Mouse (Mus musculus) brain, embryonic 14.5 days (tissue): ENCODE results near the gene Ddx54. TPM values are rescaled to one million over a fixed set of nuclear protein-coding genes. Genes with fewer than 3 reads are reported as not detected.

ENCODE experiments used
- DNase-seq: peaks from one replicate; pipeline ENCODE4 v3.0.0-alpha.2; 2011; ENCODE audit warnings: low read depth
- CTCF ChIP-seq: fragments of 200-500 bp; IDR thresholded peaks from 2 replicates; pipeline ENCODE4 v1.5.1; 2012; ENCODE audit warnings: inconsistent platforms, mild to moderate bottlenecking, moderate library complexity, borderline replicate concordance; ENCODE audit not compliant: insufficient read depth, insufficient read length; ENCODE audit errors: extremely low read depth
- POLR2A ChIP-seq: fragments of 200-500 bp; IDR thresholded peaks from 2 replicates; pipeline ENCODE4 v1.6.1; 2012; ENCODE audit warnings: mild to moderate bottlenecking, inconsistent platforms, borderline replicate concordance; ENCODE audit not compliant: poor library complexity, insufficient read depth, insufficient read length, severe bottlenecking; ENCODE audit errors: extremely low read depth
- polyA plus RNA-seq: library from polyadenylated mRNA; depleted of rRNA; stranded (reverse); fragments of >200 nt; gene quantifications from 2 replicates; pipeline ENCODE4 v1.2.3, GENCODE M21; 2012

Gene Ddx54
- polyA plus RNA-seq, 1 experiment = 49.7 TPM

- no peak for DNase-seq
- TF ChIP-seq POLR2A (no peak), CTCF (peak; percentile 32; the same call in 1 of the 2 replicates)
Observed at GRCm38 (mm10) chr5:120631892-120632291, 19.4 kb downstream of the Ddx54 start.

GRCm38 (mm10) chr5:120634131-120634530, 21.6 kb downstream of the Ddx54 start, which contains the start of gene Cfap73:
Gene Cfap73, minus strand, starts transcription at chr5:120634235.
- DNase-seq = no peak
- TF ChIP-seq CTCF (no peak), POLR2A (no peak)

GRCm38 (mm10) chr5:120634860-120635259, 22.3 kb downstream of the Ddx54 start:
- TF ChIP-seq CTCF = no peak
- TF ChIP-seq POLR2A = no peak
- no peak for DNase-seq

DNA sequence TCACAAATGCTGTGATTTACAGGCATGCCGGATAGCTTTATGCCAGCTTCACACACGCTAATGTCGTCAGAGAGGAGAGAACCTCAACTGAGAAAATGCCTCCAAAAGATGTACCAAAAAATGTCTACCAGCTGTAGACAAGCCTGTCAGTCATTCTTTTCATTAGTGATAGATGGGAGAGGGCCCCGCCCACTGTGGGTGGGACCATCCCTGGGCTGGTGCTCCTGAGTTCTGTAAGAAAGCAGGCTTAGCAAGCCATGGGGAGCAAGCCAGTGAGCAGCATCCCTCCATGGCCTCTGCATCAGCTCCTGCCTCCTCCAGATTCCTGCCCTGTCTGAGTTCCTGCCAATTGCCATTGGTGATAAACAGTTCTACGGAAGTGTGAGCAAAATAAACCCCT, 23.1 kb downstream of the Ddx54 start:
- DNase-seq = no peak
- TF ChIP-seq POLR2A = no peak
- no peak for TF ChIP-seq CTCF

DNA sequence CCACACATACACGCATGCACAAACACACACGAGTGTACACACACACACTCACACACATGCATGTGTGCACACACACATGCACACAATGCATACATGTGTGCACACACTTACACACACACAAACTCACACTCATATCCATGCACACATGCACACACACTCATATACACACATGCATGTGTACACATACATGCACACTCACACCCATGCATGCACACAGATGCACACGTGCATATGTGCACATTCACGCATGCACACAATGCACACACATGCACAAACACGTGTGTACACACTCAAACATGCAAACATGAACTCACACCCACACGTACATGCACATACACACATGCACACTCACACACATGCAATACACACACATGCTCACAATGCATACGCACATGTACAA, 27.6 kb downstream of the Ddx54 start:
- TF ChIP-seq CTCF = no peak
- no peak for TF ChIP-seq POLR2A
- DNase-seq = no peak

DNA sequence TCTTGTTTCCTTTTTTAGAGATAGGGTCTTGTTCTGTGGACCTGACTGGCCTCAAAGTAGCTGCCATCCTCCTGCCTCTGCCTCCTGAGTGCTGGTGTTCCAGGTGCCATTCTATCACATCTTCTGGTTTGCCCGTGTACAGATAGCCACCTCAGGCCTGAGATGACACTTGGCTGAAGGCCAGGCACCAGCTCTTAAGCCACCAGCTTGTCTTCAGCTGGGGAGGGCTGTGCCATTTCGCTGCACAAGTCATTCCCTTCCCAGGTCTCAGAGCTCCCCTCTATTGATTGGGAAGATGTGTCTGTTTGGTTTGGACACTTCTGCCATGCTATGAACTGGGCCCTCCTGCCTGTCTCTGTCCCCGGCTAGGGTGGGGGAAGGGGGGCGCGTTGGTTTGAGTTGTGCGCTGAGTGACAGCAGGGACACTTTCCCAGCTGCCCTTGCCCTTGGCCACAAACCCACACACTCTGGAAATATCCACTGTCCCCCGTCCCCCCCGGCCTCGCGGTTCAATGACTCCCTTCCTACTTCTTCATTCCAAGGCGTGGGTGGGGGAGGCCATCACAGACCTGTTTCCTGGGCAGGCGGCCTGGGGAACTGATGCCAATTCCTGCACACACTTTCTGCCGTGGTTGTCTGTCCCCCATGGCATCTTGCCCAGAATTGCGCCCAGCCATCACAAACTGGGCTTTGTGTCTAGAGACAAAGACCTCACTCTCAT, 31.0 kb downstream of the Ddx54 start:
- TF ChIP-seq POLR2A = no peak
- TF ChIP-seq CTCF = no peak

DNA sequence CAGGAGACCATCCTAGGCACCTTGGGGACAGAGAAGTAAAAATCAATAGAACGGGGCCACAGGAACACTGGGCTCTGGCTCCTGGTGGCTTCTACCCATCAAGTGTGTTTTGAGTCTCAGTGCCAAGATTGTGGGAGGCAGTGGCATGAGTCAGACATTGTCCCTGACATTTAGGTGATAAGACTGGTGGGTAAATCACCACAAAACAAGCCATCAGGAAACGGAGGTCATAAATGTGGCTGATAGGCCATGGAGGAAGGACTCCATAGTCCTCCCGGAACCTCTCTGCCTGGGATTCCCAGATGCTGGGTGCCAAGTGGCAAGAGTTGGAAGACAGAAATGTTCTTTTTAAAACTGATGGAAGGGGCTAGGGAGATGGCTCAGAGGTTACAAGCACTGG, 31.7 kb downstream of the Ddx54 start:
- no peak for TF ChIP-seq POLR2A
- no peak for TF ChIP-seq CTCF

More for the DNA sequence above, 31.0 kb downstream of the Ddx54 start:
- peak; percentile 53 for DNase-seq

GRCm38 (mm10) chr5:120645851-120646250, 33.3 kb downstream of the Ddx54 start:
- DNase-seq = peak; percentile 39
- TF ChIP-seq POLR2A (no peak), CTCF (no peak)

More for the DNA sequence above, 31.7 kb downstream of the Ddx54 start:
- no peak for DNase-seq

DNA sequence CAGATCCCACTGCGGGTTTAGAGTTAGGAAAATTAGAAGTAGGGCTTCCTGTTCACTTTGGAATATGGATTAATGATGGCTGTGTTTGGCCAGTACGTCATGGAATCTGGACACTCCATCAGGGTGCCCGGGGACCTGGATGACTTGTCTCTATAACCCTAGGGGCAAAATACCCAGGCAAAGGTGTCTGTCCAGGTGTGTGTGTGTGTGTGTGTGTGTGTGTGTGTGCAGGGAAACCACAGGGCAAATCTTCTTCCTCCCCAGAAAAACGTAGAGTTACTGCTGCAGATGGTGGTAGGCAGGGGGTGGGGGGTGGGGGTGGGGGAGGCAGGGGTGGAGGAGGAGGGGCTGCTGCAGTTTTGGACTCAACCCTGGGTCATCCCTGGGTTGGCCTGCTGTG, 34.8 kb downstream of the Ddx54 start:
- no peak for DNase-seq
- TF ChIP-seq POLR2A = no peak
- TF ChIP-seq CTCF = no peak

- no peak for DNase-seq
- TF ChIP-seq CTCF (no peak), POLR2A (no peak)
Observed at GRCm38 (mm10) chr5:120647814-120648491, 35.4 kb downstream of the Ddx54 start.

GRCm38 (mm10) chr5:120648569-120649373, 36.2 kb downstream of the Ddx54 start, which contains the start of gene Rasal1:
Gene Rasal1, plus strand, starts transcription at chr5:120648812.
- peak; percentile 57 for DNase-seq
- no peak for TF ChIP-seq POLR2A
- TF ChIP-seq CTCF = peak; percentile 48
